Mouse (Mus musculus) lung, postnatal 4 days (tissue): ENCODE data around the gene Otop3.
"Not testable (repeated sequence)": the region's sequence is repeated elsewhere in the genome, so short reads cannot be mapped to it uniquely, and the experiment has no call there.

Experiments used
- DNase-seq, 2 experiments: peaks; one replicate each; pipeline ENCODE4 v3.0.0; 2021

The Otop3 gene

GRCm38 (mm10) chr11:115367395-115367944 lies 32.9 kb downstream of the Otop3 start, which contains the start of gene Hid1:
TSS of gene Hid1 (minus strand) at chr11:115367756.
- DNase-seq = peak; percentile 82 to 88

DNA sequence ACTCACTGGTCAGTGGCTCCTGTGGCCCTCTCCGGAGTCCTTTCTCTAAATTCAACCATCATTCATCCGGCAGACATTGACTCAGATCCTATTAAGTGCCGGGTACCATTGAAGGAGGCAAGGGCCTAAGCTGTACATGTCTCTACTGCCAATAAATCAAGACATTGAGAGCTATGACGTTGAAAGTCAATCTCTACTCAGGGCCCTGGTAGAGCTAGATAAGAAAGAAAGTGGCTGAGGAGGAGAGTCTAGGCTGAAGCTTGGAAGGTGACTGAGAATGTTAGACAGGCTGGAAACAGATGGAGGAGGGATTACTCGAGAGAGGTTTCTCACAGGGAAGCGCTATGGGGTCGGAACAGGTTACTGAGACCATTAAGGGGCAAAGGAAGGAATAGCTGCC lies 35.8 kb downstream of the Otop3 start:
- no peak for DNase-seq

GRCm38 (mm10) chr11:115371354-115371753 lies 36.8 kb downstream of the Otop3 start:
- no peak for DNase-seq

DNA sequence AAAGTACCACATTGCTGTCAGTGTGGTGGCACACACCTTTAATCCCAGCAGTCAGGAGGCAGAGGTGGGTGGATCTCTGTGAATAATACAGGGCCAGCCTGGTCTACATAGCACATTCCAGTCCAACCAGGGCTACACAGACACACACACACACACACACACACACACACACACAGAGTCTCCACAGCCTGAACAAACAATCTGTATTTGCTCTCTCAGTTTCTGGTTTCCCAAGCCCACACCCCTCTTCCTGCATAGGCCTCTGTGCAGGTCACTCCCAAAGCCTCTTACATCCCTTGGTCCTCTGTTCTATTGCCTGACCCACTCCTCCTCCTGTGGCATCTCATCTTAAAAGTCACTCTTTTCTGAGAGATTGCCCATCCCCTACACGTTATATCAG lies 37.5 kb downstream of the Otop3 start:
- no peak for DNase-seq

- no peak for DNase-seq
Observed at GRCm38 (mm10) chr11:115372737-115373136, 38.2 kb downstream of the Otop3 start.

GRCm38 (mm10) chr11:115373805-115374694 lies 39.5 kb downstream of the Otop3 start:
- DNase-seq = peak; percentile 85 to 88

DNA sequence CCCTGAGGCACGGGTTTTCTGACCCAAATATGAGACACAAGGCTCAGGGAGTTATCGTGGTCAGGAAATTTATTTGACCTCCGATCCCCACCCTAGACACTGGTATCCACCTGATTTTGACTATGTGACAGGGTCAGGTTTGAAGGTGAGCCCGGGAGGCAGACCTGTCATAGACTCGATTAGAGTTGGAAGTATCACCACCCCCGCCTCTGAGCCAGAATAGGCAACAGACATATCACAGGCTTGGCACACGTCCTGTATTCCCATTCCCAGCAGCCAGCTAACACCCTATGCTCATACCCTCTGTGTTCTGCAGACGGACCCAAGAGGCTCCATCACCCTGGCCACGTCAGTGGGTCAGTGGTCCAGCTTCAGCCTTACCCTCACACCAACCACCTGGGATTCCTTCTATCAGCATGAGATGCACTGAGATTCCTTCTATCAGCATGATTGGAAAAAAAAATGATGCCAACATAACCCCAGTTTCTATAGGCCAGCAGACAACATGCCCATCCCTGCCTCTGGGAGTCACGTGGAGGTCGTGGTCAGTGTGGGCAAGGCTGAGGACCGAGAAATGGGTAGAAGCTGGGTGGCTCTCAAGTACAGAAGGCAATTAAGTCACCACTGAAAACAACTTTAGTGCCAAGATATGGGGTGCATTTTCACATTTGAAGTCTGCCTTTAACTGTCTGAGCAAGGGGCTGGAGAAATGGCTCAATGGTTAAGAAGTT lies 40.3 kb downstream of the Otop3 start:
- DNase-seq = peak in 1 of 2 experiments; percentile 16

DNA sequence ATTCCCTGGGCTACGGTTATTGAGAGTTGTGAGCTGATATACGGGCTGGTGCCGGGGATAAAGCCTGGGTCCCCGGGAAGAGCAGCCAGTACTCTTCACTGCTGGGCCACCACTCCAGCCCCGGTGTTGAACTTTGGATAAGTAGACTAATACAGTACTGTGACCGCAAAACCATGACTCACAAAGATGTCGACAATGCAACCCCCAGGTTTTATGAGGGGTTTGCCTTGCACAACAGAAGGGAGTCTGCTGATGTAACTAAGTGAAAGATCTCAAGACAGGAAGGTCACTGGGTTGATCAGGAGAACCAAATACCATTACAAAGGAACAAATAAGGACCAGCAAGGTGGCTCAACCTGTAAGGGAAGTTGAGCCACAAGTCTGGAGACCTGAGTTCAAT lies 42.2 kb downstream of the Otop3 start:
- DNase-seq = no peak

DNA sequence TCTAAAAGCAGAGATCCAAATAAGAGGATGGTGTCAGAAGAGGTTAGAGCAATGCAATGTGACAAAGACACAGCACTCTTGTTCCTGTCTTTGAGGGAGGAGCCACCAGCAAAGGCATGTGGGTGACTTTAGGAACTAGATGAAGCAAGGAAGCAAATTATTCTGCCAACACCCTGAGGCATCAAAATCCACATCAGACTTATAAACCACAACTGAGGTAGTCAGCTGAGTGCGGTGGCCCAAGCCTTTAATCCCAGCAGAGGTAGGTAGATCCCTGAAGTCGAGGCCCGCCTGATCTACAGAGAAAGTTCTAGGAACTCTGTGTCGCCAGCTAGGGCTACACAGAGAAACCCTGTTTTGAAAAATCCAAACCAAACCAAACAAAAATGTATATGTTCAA lies 42.7 kb downstream of the Otop3 start:
- DNase-seq = no peak

- no peak for DNase-seq
Observed at GRCm38 (mm10) chr11:115377854-115378253, 43.3 kb downstream of the Otop3 start.

DNA sequence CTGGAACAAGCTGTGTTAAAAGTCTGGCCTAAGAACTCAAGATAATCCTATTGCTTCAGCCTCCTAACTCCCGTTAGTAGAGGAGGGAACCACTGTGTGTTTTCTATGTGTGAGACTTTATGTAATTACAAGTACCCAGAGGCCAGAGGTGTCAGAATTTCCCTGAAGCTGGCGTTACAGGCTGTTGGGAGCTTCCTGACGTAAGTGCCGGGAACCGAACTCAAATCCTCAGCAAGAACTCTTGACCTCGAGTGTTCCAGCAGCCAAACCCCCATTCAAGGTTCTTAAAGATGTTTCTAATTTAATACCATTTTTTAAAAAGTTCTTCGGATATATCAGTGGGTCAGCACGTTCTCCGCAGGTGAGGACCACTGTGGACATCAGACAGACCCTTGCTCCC lies 46.7 kb downstream of the Otop3 start:
- DNase-seq = no peak

DNA sequence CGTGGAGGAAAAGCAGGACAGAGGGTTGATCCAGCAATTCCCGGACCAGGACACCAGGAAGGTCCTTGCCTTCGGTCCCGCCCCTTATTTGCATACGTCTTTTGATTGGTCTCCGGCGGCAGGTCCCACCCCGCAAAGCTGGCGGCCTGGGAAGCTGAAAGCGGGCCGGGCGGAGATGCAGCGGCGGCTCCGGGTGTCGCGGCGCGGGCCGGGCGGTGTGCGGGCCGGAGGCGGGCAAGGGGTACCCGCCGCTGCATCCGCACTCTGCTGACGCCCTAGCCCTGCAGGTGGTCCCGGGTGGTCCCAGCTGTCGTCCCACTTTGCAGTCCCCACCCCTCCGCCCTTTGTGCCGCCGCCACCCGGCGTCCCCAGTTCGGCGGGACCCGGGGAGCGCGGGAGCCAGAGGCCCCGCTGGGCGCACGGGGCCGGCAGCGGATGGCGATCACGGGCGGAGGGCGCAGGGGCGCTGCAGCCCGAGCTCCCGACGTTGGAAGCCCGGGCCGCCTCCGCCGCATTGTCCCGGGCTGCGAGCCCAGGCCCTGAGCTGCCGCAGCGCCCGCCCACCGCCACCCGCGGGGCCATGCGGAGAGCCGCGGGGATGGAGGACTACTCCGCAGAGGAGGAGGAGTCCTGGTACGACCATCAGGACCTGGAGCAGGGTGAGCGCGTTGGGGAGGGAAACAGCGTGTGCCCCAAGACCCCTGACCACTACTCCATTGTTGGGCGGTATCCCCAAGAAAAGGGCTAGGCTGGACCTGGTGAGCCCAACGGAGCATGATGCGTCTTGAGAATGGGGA lies 47.4 kb downstream of the Otop3 start, which contains the start of gene Cdr2l:
TSS of gene Cdr2l (plus strand) at position 174 of the 797 bp plus-strand sequence.
- peak; percentile 94 for DNase-seq

DNA sequence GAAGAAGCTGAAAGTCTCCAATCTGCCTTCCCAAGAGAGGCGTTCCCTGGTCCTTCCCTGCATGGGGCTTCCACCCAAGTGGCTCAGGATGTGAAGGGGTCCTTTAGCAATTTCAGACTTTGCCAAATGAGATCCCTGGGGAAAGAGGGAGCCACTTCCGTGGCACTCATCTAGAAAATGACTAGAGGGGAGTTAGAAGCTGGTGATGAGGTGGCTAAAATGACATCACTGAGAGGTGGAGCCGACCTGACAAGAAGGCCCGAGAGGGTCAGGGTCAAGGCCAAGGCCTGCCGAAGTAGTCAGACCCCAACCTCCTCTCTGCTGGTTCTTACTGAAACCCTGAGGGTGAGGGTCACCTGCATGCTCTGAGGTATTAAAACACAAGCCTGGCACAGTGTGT lies 48.4 kb downstream of the Otop3 start:
- DNase-seq = peak in 1 of 2 experiments; percentile 16

GRCm38 (mm10) chr11:115383701-115384474 lies 49.4 kb downstream of the Otop3 start:
- peak; percentile 64 to 72 for DNase-seq

GRCm38 (mm10) chr11:115384587-115384986 lies 50.1 kb downstream of the Otop3 start:
- DNase-seq = peak in 1 of 2 experiments; percentile 12

GRCm38 (mm10) chr11:115386859-115387258 lies 52.3 kb downstream of the Otop3 start:
- DNase-seq = not testable (repeated sequence)

DNA sequence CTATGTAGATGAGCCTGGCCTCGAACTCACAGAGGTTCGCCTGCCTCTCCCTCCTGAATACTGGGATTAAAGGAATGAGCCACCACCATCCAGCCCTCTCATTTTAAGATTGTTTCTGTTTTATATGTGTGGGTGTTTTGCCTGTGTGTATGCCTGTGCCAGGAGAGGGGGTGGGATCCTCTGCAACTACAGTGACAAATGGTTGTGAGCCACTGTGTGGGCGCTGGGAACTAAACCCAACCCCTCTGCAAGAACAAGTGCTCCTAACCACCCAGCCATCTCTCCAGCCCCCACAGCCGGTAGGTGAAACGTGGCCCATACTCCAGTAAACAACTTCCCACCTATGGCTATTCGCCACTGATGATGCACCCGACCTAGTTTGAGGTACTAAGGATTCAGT lies 56.8 kb downstream of the Otop3 start:
- DNase-seq = no peak

GRCm38 (mm10) chr11:115393721-115394325 lies 59.3 kb downstream of the Otop3 start:
- DNase-seq = no peak
